ENCODE assay signal across 8 mouse cellular contexts in genomic region chr7:80422759-80423480, GRCm38 (mm10). TPM values are rescaled to one million over a fixed set of nuclear protein-coding genes. Genes with fewer than 3 reads are reported as not detected.
A peak's percentile ranks its signal among the peaks of the same experiment; 100 is the strongest.
DNase-seq lines count a peak whose midpoint lies in the region; ATAC-seq lines count a peak whose summit lies in the region.

No protein-coding gene starts in this region.

- H3K9ac ChIP-seq in liver, embryonic 13.5 days, result no peak overlapping the region; the same call in 1 of the 2 replicates

- H3K9me3 ChIP-seq in liver, embryonic 13.5 days (replicated peaks), result no peaks in the 10 kb centered on the region

- WGBS in liver, embryonic 13.5 days (ENCODE audit: insufficient replicate concordance), result 19% methylated on average over 20 of the region's 20 CpGs

- peak overlapping the region; percentile 24; the same call in 1 of the 2 replicates for H3K4me3 ChIP-seq in liver, embryonic 13.5 days (replicated peaks)

- intact Hi-C loops in heart, postnatal 14 days (cut with DNase I), result no loop called here

- ATAC-seq in CD4-positive, CD25-positive, alpha-beta regulatory T cell, adult 4 months, result peak; percentile 59
- no peak for ATAC-seq in liver, embryonic 13.5 days (ENCODE audit: low read depth)

- peak; percentile 16 for DNase-seq in kidney, adult 18-20 months
- no peak for DNase-seq in kidney, adult 11 months
- DNase-seq in cerebellum, adult 9-11 months, result peak; percentile 76
- peak; percentile 48 to 60 for DNase-seq in heart, postnatal 14 days
- no peak for DNase-seq in liver, embryonic 13.5 days
- DNase-seq in spleen, adult 12 weeks (ENCODE audit: low spot score), result no peak
- no peak for DNase-seq in gastrocnemius, adult 18-20 months (ENCODE audit: low spot score)

- H3K27ac ChIP-seq in liver, embryonic 13.5 days, result no peak overlapping the region

- peaks cover 33% of the 10 kb centered on the region for H3K4me1 ChIP-seq in liver, embryonic 13.5 days (replicated peaks)

- H3K27me3 ChIP-seq in liver, embryonic 13.5 days, result no peaks in the 10 kb centered on the region

- no peaks in the 10 kb centered on the region for H3K36me3 ChIP-seq in liver, embryonic 13.5 days

- peak overlapping the region; percentile 56 for H3K4me2 ChIP-seq in liver, embryonic 13.5 days

RNA-seq across cellular contexts. Expression of gene Furin, which starts 17.7 kb away (rescaled TPM):
- polyA plus RNA-seq in CD4-positive, CD25-positive, alpha-beta regulatory T cell, adult 4 months (2017; shearing (Covaris generic)), result 1 to 10 TPM; 5.5 to 7.3 TPM
- 100 to 1,000 TPM; 115 to 127 TPM for total RNA-seq in heart, postnatal 14 days (2021)
- 3.8 and 4.1 TPM in 2 replicates for polyA plus RNA-seq in liver, embryonic 13.5 days (2015; fragmentation: Nextera tagmentation; extraction: Ambion mirVana)
- total RNA-seq in gastrocnemius, adult 18-20 months (2021), result 10 to 100 TPM; 52.8 to 53.9 TPM

RNA-seq across cellular contexts. Expression of gene Fes, which starts 35.2 kb away (rescaled TPM):
- 1 to 10 TPM in 1 of 2 experiments, under 1 TPM in 1; 0.11 to 2.5 TPM for polyA plus RNA-seq in CD4-positive, CD25-positive, alpha-beta regulatory T cell, adult 4 months (2017; shearing (Covaris generic))
- total RNA-seq in heart, postnatal 14 days (2021), result 10 to 100 TPM; 16.7 to 18.2 TPM
- polyA plus RNA-seq in liver, embryonic 13.5 days (2015; fragmentation: Nextera tagmentation; extraction: Ambion mirVana), result 10.6 and 12.0 TPM in 2 replicates
- total RNA-seq in gastrocnemius, adult 18-20 months (2021), result 1 to 10 TPM; 2.0 to 3.5 TPM

RNA-seq across cellular contexts. Expression of gene Man2a2, which starts 51.7 kb away (rescaled TPM):
- polyA plus RNA-seq in CD4-positive, CD25-positive, alpha-beta regulatory T cell, adult 4 months (2017; shearing (Covaris generic)), result 10 to 100 TPM; 10.4 to 22.3 TPM
- 10 to 100 TPM; 68.8 to 69.3 TPM for total RNA-seq in heart, postnatal 14 days (2021)
- polyA plus RNA-seq in liver, embryonic 13.5 days (2015; fragmentation: Nextera tagmentation; extraction: Ambion mirVana), result 2.2 and 2.6 TPM in 2 replicates
- total RNA-seq in gastrocnemius, adult 18-20 months (2021), result 100 to 1,000 TPM; 132 to 136 TPM

Comparison
In these comparisons a context has a peak if more than half of its experiments do, and no peak if none do; other contexts are left out.
1. DNase-seq: peak in kidney, adult 18-20 months (single experiment), cerebellum, adult 9-11 months (single experiment) and heart, postnatal 14 days (2 of 2); none in kidney, adult 11 months (single experiment), liver, embryonic 13.5 days (single experiment), spleen, adult 12 weeks (single experiment) and gastrocnemius, adult 18-20 months (single experiment).